In genomic region chr3:18625395-18626328, GRCm38 (mm10) we compare ENCODE assay signal across 8 mouse cellular contexts.
DNase-seq lines count a peak whose midpoint lies in the region; ATAC-seq and TF ChIP-seq lines count a peak whose summit lies in the region.

No protein-coding gene starts in this region.

- H3K4me1 ChIP-seq in embryonic fibroblast, embryonic 13.5 days (ENCODE audit: control insufficient read depth, insufficient read depth, low read length), result peaks cover 6% of the 10 kb centered on the region
- H3K4me1 ChIP-seq in intestine, embryonic 14.5 days (replicated peaks; ENCODE audit: control insufficient read depth, insufficient read depth, low read length), result peaks cover 23% of the 10 kb centered on the region
- peaks cover 41% of the 10 kb centered on the region for H3K4me1 ChIP-seq in limb, embryonic 10.5 days
- H3K4me1 ChIP-seq in midbrain, embryonic 13.5 days (replicated peaks), result peaks cover 36% of the 10 kb centered on the region

- peak overlapping the region; percentile 20 for H3K4me3 ChIP-seq in embryonic fibroblast, embryonic 13.5 days (ENCODE audit: insufficient read depth, low read length)
- H3K4me3 ChIP-seq in intestine, embryonic 14.5 days (ENCODE audit: low read depth, low read length), result peak overlapping the region; percentile 18
- peak overlapping the region; percentile 44 for H3K4me3 ChIP-seq in limb, embryonic 10.5 days
- peak overlapping the region; percentile 40 for H3K4me3 ChIP-seq in midbrain, embryonic 13.5 days (replicated peaks)

- 0 out of 2 replicates have a peak, but pooled peaks have one; percentile 2 for TF ChIP-seq POLR2A in embryonic fibroblast, embryonic 13.5 days (IDR thresholded peaks at IDR 0.05; ENCODE audit: low read depth, low read length)

- TF ChIP-seq CTCF in embryonic fibroblast, embryonic 13.5 days (IDR thresholded peaks at IDR 0.05; ENCODE audit: borderline replicate concordance, insufficient read depth, low read length), result no peak

- H3K9ac ChIP-seq in intestine, embryonic 14.5 days (ENCODE audit: low read length), result peak overlapping the region; percentile 39
- H3K9ac ChIP-seq in midbrain, embryonic 13.5 days (replicated peaks), result peak overlapping the region; percentile 58

- WGBS in intestine, embryonic 14.5 days, result 5% methylated on average over 32 of the region's 32 CpGs
- WGBS in limb, embryonic 10.5 days, result 2% methylated on average over 32 of the region's 32 CpGs
- 1% methylated on average over 32 of the region's 32 CpGs for WGBS in midbrain, embryonic 13.5 days

- no peaks in the 10 kb centered on the region for H3K36me3 ChIP-seq in intestine, embryonic 14.5 days (ENCODE audit: control insufficient read depth, insufficient read depth, low read length)
- no peaks in the 10 kb centered on the region for H3K36me3 ChIP-seq in limb, embryonic 10.5 days
- H3K36me3 ChIP-seq in midbrain, embryonic 13.5 days, result no peaks in the 10 kb centered on the region

- peak overlapping the region; percentile 98 for H3K27ac ChIP-seq in embryonic fibroblast, embryonic 13.5 days (ENCODE audit: insufficient read depth, low read length)
- H3K27ac ChIP-seq in intestine, embryonic 14.5 days (ENCODE audit: low read depth), result peak overlapping the region; percentile 85
- peak overlapping the region; percentile 73 for H3K27ac ChIP-seq in limb, embryonic 10.5 days
- H3K27ac ChIP-seq in midbrain, embryonic 13.5 days, result peak overlapping the region; percentile 64

- H3K27me3 ChIP-seq in intestine, embryonic 14.5 days (replicated peaks; ENCODE audit: control insufficient read depth, insufficient read depth, low read length), result no peaks in the 10 kb centered on the region
- no peaks in the 10 kb centered on the region for H3K27me3 ChIP-seq in limb, embryonic 10.5 days (ENCODE audit: low read depth, poor library complexity, severe bottlenecking)
- 0 out of 2 replicates have a peak, but pooled peaks cover 5% of the 10 kb centered on the region for H3K27me3 ChIP-seq in midbrain, embryonic 13.5 days

- peak; percentile 18 for DNase-seq in ES-CJ7 (ENCODE audit: low read depth, low spot score)
- DNase-seq in brain, adult 2 months (ENCODE audit: low read depth, low spot score), result peak; percentile 91
- DNase-seq in intestine, embryonic 14.5 days (ENCODE audit: low spot score), result peak; percentile 71
- DNase-seq in limb, embryonic 10.5 days (ENCODE audit: low spot score), result peak; percentile 71
- DNase-seq in spleen, postnatal 14 days (ENCODE audit: low spot score in 2 of 2), result no peak
- DNase-seq in thymus, postnatal 25 days, result no peak

- H3K4me2 ChIP-seq in intestine, embryonic 14.5 days (ENCODE audit: low read length), result peak overlapping the region; percentile 63
- peak overlapping the region; percentile 60 for H3K4me2 ChIP-seq in midbrain, embryonic 13.5 days (replicated peaks)

- peak; percentile 47; the same call in 1 of the 2 replicates for ATAC-seq in intestine, embryonic 14.5 days (replicated peaks; ENCODE audit: low FRiP score, low TSS enrichment, low read depth)
- peak; percentile 89 for ATAC-seq in midbrain, embryonic 13.5 days

- H3K9me3 ChIP-seq in intestine, embryonic 14.5 days (ENCODE audit: control insufficient read depth, low read length), result no peaks in the 10 kb centered on the region
- H3K9me3 ChIP-seq in limb, embryonic 10.5 days (replicated peaks), result no peaks in the 10 kb centered on the region
- no peaks in the 10 kb centered on the region for H3K9me3 ChIP-seq in midbrain, embryonic 13.5 days

Comparison
In these comparisons a context has a peak if more than half of its experiments do, and no peak if none do; other contexts are left out.
1. DNase-seq: peak in ES-CJ7 (single experiment), brain, adult 2 months (single experiment), intestine, embryonic 14.5 days (single experiment) and limb, embryonic 10.5 days (single experiment); none in spleen, postnatal 14 days (0 of 2) and thymus, postnatal 25 days (single experiment).
2. Peak in every context shown above with its lines, with median percentiles within 50 percentile points of each other: H3K27ac ChIP-seq and H3K4me3 ChIP-seq.